Mouse (Mus musculus) intestine, embryonic 14.5 days (tissue): ENCODE data around the gene Dock7. TPM values are rescaled to one million over a fixed set of nuclear protein-coding genes. Genes with fewer than 3 reads are reported as not detected.

Experiments
- ATAC-seq: fragments of 200-750 bp; cut with Nextera tagmentation; replicated peaks from 2 replicates; pipeline ENCODE4 v1.8.0; 2017; ENCODE audit warnings: low read depth, moderate number of reproducible peaks, moderate TSS enrichment, moderate library complexity; ENCODE audit not compliant: low FRiP score, low TSS enrichment
- DNase-seq: peaks from one replicate; pipeline ENCODE4 v3.0.0-alpha.2; 2018; ENCODE audit warnings: low spot score
- H3K27ac ChIP-seq: fragments of 300-500 bp; sonication (generic); 2 replicates; pipeline ENCODE4 v1.5.1; 2014; ENCODE audit warnings: low read depth, mild to moderate bottlenecking, control low read depth
- H3K27me3 ChIP-seq: fragments of 300-500 bp; sonication (generic); replicated peaks from 2 replicates; pipeline ENCODE4 v1.6.1; 2014; ENCODE audit warnings: low read length, control low read depth; ENCODE audit not compliant: control insufficient read depth, insufficient read depth
- H3K36me3 ChIP-seq: fragments of 300-500 bp; sonication (generic); 2 replicates; pipeline ENCODE4 v1.6.1; 2014; ENCODE audit warnings: low read length, control low read depth; ENCODE audit not compliant: control insufficient read depth, insufficient read depth
- H3K4me1 ChIP-seq: fragments of 300-500 bp; sonication (generic); replicated peaks from 2 replicates; pipeline ENCODE4 v1.6.1; 2014; ENCODE audit warnings: low read length, control low read depth, mixed read lengths; ENCODE audit not compliant: control insufficient read depth, insufficient read depth
- H3K4me2 ChIP-seq: fragments of 300-500 bp; sonication (generic); 2 replicates; pipeline ENCODE4 v1.6.1; 2014; ENCODE audit warnings: low read length
- H3K4me3 ChIP-seq: fragments of 300-500 bp; sonication (generic); 2 replicates; pipeline ENCODE4 v1.5.1; 2014; ENCODE audit warnings: low read depth, low read length, control low read depth, mixed read lengths
- H3K9ac ChIP-seq: fragments of 300-500 bp; sonication (generic); 2 replicates; pipeline ENCODE4 v1.6.1; 2014; ENCODE audit warnings: mild to moderate bottlenecking, low read length
- H3K9me3 ChIP-seq: fragments of 300-500 bp; sonication (generic); 2 replicates; pipeline ENCODE4 v1.6.1; 2016; ENCODE audit warnings: low read length, control low read depth; ENCODE audit not compliant: control insufficient read depth
- WGBS: fragments of 180-500 bp; shearing (Covaris S2); extraction: QIAGEN DNeasy Blood & Tissue Kit; methylation state at CpG from one replicate; pipeline ENCODE4 v1.1.7; 2014; 5-methylcytosine and 5-hydroxymethylcytosine counted together
- polyA plus RNA-seq: library from polyadenylated mRNA; unstranded; fragments of >200 nt; fragmentation: Nextera tagmentation; extraction: Ambion mirVana; gene quantifications from 2 replicates; pipeline ENCODE4 v1.2.1, GENCODE M21; 2014

The Dock7 gene
- polyA plus RNA-seq: 67.4 and 76.8 TPM in 2 replicates

GRCm38 (mm10) chr4:99120211-99121122, at the start of gene Dock7:
Dock7 (minus strand) TSS chr4:99120915.
- DNase-seq (peak; percentile 94), ATAC-seq (peak; percentile 96)
- Histone ChIP-seq H3K9me3 (no peaks in the 10 kb centered on the region), H3K36me3 (no peaks in the 10 kb centered on the region), H3K4me1 (peaks cover 32% of the 10 kb centered on the region), H3K27ac (peak within 1 kb of the TSS; percentile 80), H3K27me3 (no peaks in the 10 kb centered on the region), H3K4me2 (peak within 1 kb of the TSS; percentile 77), H3K9ac (peak within 1 kb of the TSS; percentile 98), H3K4me3 (peak within 1 kb of the TSS; percentile 91)
- under 1% methylated on average over 76 of the region's 117 CpGs for WGBS

- Histone ChIP-seq H3K4me1 (no peaks in the 10 kb centered on the region; the same call in 1 of the 2 replicates), H3K4me2 (no peak overlapping the region), H3K27ac (no peak overlapping the region), H3K9ac (no peak overlapping the region), H3K36me3 (no peaks in the 10 kb centered on the region), H3K27me3 (no peaks in the 10 kb centered on the region), H3K4me3 (no peak overlapping the region), H3K9me3 (no peaks in the 10 kb centered on the region)
- DNase-seq (no peak), ATAC-seq (no peak)
- WGBS: 91% methylated on average over 5 of the region's 5 CpGs
These were observed 48.2 kb upstream of the Dock7 start for GRCm38 (mm10) chr4:99168869-99169268.

GRCm38 (mm10) chr4:99163547-99163946, 42.8 kb upstream of the Dock7 start:
- no peak overlapping the region for H3K4me2 ChIP-seq
- no peaks in the 10 kb centered on the region for H3K9me3 ChIP-seq
- no peak for DNase-seq
- peaks cover 9% of the 10 kb centered on the region for H3K4me1 ChIP-seq
- no peaks in the 10 kb centered on the region for H3K27me3 ChIP-seq
- no peak overlapping the region for H3K9ac ChIP-seq
- no peaks in the 10 kb centered on the region for H3K36me3 ChIP-seq
- H3K4me3 ChIP-seq: no peak overlapping the region
- H3K27ac ChIP-seq: no peak overlapping the region
- 27% methylated on average over 4 of the region's 4 CpGs for WGBS
- no peak; the same call in 1 of the 2 replicates for ATAC-seq

GRCm38 (mm10) chr4:99163001-99163400, 42.3 kb upstream of the Dock7 start:
- H3K4me2 ChIP-seq: peak overlapping the region; percentile 1; the same call in 1 of the 2 replicates
- 46% methylated on average over 9 of the region's 9 CpGs for WGBS
- no peaks in the 10 kb centered on the region for H3K9me3 ChIP-seq
- no peak overlapping the region for H3K9ac ChIP-seq
- no peak for DNase-seq
- H3K36me3 ChIP-seq: no peaks in the 10 kb centered on the region
- no peak overlapping the region for H3K4me3 ChIP-seq
- H3K4me1 ChIP-seq: peaks cover 9% of the 10 kb centered on the region
- ATAC-seq: no peak
- no peak overlapping the region for H3K27ac ChIP-seq
- H3K27me3 ChIP-seq: no peaks in the 10 kb centered on the region

- DNase-seq: no peak
- Histone ChIP-seq H3K4me3 (no peak overlapping the region), H3K36me3 (no peaks in the 10 kb centered on the region), H3K4me2 (0 out of 2 replicates have a peak overlapping the region, but pooled peaks have one; percentile 5), H3K9ac (no peak overlapping the region), H3K9me3 (no peaks in the 10 kb centered on the region), H3K4me1 (peaks cover 9% of the 10 kb centered on the region), H3K27ac (peak overlapping the region; percentile 27; the same call in 1 of the 2 replicates), H3K27me3 (no peaks in the 10 kb centered on the region)
- no peak for ATAC-seq
- 24% methylated on average over 6 of the region's 6 CpGs for WGBS
These were observed 40.8 kb upstream of the Dock7 start for GRCm38 (mm10) chr4:99161457-99161971.

- Histone ChIP-seq H3K27ac (peak overlapping the region; percentile 27; the same call in 1 of the 2 replicates), H3K4me2 (no peak overlapping the region)
These were observed 40.2 kb upstream of the Dock7 start for GRCm38 (mm10) chr4:99160899-99161298.

GRCm38 (mm10) chr4:99160414-99160813, 39.7 kb upstream of the Dock7 start:
- DNase-seq: no peak
- H3K36me3 ChIP-seq: no peaks in the 10 kb centered on the region
- peaks cover 9% of the 10 kb centered on the region for H3K4me1 ChIP-seq
- 27% methylated on average over 3 of the region's 3 CpGs for WGBS
- H3K27ac ChIP-seq: no peak overlapping the region
- H3K4me2 ChIP-seq: no peak overlapping the region
- no peaks in the 10 kb centered on the region for H3K27me3 ChIP-seq
- ATAC-seq: no peak
- no peak overlapping the region for H3K9ac ChIP-seq
- H3K4me3 ChIP-seq: no peak overlapping the region
- H3K9me3 ChIP-seq: no peaks in the 10 kb centered on the region

More at GRCm38 (mm10) chr4:99160899-99161298, 40.2 kb upstream of the Dock7 start:
- no peaks in the 10 kb centered on the region for H3K36me3 ChIP-seq
- 72% methylated on average over 5 of the region's 5 CpGs for WGBS
- H3K4me3 ChIP-seq: no peak overlapping the region
- DNase-seq (no peak), ATAC-seq (no peak)
- peaks cover 9% of the 10 kb centered on the region for H3K4me1 ChIP-seq
- no peaks in the 10 kb centered on the region for H3K9me3 ChIP-seq
- no peak overlapping the region for H3K9ac ChIP-seq
- no peaks in the 10 kb centered on the region for H3K27me3 ChIP-seq

- Histone ChIP-seq H3K4me2 (no peak overlapping the region), H3K36me3 (no peaks in the 10 kb centered on the region), H3K9me3 (no peaks in the 10 kb centered on the region), H3K4me1 (peaks cover 7% of the 10 kb centered on the region), H3K9ac (no peak overlapping the region), H3K27me3 (no peaks in the 10 kb centered on the region), H3K4me3 (no peak overlapping the region), H3K27ac (no peak overlapping the region)
- no peak for DNase-seq
- ATAC-seq: no peak
- 90% methylated on average over 5 of the region's 5 CpGs for WGBS
These were observed 37.8 kb upstream of the Dock7 start for GRCm38 (mm10) chr4:99158495-99158894.
